Mouse (Mus musculus) kidney, postnatal 0 days (tissue): Measurements from ENCODE around the gene Lcp1. TPM values are rescaled to one million over a fixed set of nuclear protein-coding genes. Genes with fewer than 3 reads are reported as not detected.

Experiments
- ATAC-seq: fragments of 200-750 bp; cut with Nextera tagmentation; replicated peaks from 2 replicates; pipeline ENCODE4 v1.8.0; 2017; ENCODE audit warnings: low read depth, moderate number of reproducible peaks, moderate TSS enrichment, moderate library complexity; ENCODE audit not compliant: low FRiP score
- DNase-seq: peaks from one replicate; pipeline ENCODE4 v3.0.0-alpha.2; 2016; ENCODE audit warnings: low spot score
- H3K27ac ChIP-seq: fragments of 300-500 bp; sonication (generic); 2 replicates; pipeline ENCODE4 v1.5.1; 2014; ENCODE audit warnings: mild to moderate bottlenecking
- H3K27me3 ChIP-seq: fragments of 300-500 bp; sonication (generic); 2 replicates; pipeline ENCODE4 v1.6.1; 2014; ENCODE audit warnings: low read length, mixed read lengths; ENCODE audit not compliant: insufficient read depth
- H3K36me3 ChIP-seq: fragments of 300-500 bp; sonication (generic); 2 replicates; pipeline ENCODE4 v1.6.1; 2014; ENCODE audit warnings: low read length, mixed read lengths; ENCODE audit not compliant: insufficient read depth
- H3K4me1 ChIP-seq: fragments of 300-500 bp; sonication (generic); replicated peaks from 2 replicates; pipeline ENCODE4 v1.6.1; 2014; ENCODE audit warnings: antibody characterized with exemption, low read length, mixed read lengths; ENCODE audit not compliant: insufficient read depth
- H3K4me2 ChIP-seq: fragments of 300-500 bp; sonication (generic); 2 replicates; pipeline ENCODE4 v1.6.1; 2014; ENCODE audit warnings: mild to moderate bottlenecking, low read length, moderate library complexity, mixed read lengths
- H3K4me3 ChIP-seq: fragments of 300-500 bp; sonication (generic); replicated peaks from 2 replicates; pipeline ENCODE4 v1.5.1; 2014; ENCODE audit warnings: low read depth, low read length
- H3K9ac ChIP-seq: fragments of 300-500 bp; sonication (generic); 2 replicates; pipeline ENCODE4 v1.6.1; 2014; ENCODE audit warnings: low read depth, low read length
- H3K9me3 ChIP-seq: fragments of 300-500 bp; sonication (generic); replicated peaks from 2 replicates; pipeline ENCODE4 v1.6.1; 2016; ENCODE audit warnings: low read length, inconsistent platforms, mixed read lengths
- CTCF ChIP-seq: IDR thresholded peaks from 2 replicates; pipeline ENCODE4 v1.5.1; 2016; ENCODE audit warnings: antibody characterized with exemption, low read depth, mild to moderate bottlenecking, moderate library complexity
- WGBS: fragments of 180-500 bp; shearing (Covaris S2); extraction: QIAGEN DNeasy Blood & Tissue Kit; methylation state at CpG from one replicate; pipeline ENCODE4 v1.1.7; 2014; 5-methylcytosine and 5-hydroxymethylcytosine counted together
- microRNA-seq: library from miRNA; unstranded; fragments of <30 nt; microRNA quantifications from one replicate; pipeline ENCODE4, GENCODE M21; 2016
- polyA plus RNA-seq: library from polyadenylated mRNA; unstranded; fragments of >200 nt; fragmentation: Nextera tagmentation; extraction: Ambion mirVana; gene quantifications from 2 replicates; pipeline ENCODE4 v1.2.1, GENCODE M21; 2015

The Lcp1 gene
- polyA plus RNA-seq, 1 experiment from 2014 or later, result 14.1 TPM

GRCm38 (mm10) chr14:75246024-75247000, 115.4 kb downstream of the Lcp1 start:
- no peak for DNase-seq
- no peak for ATAC-seq
- WGBS, result 77% methylated on average over 11 of the region's 11 CpGs

GRCm38 (mm10) chr14:75250432-75250831, 119.5 kb downstream of the Lcp1 start:
- no peaks in the 10 kb centered on the region for H3K4me1 ChIP-seq
- no peak overlapping the region for H3K27ac ChIP-seq
- H3K27me3 ChIP-seq, result no peaks in the 10 kb centered on the region
- H3K4me3 ChIP-seq, result no peak overlapping the region
- no peak for DNase-seq
- H3K9ac ChIP-seq, result no peak overlapping the region
- TF ChIP-seq CTCF, result no peak
- no peak for ATAC-seq
- H3K4me2 ChIP-seq, result no peak overlapping the region
- H3K36me3 ChIP-seq, result no peaks in the 10 kb centered on the region
- WGBS, result 88% methylated on average over 3 of the region's 3 CpGs
- no peaks in the 10 kb centered on the region for H3K9me3 ChIP-seq

More at GRCm38 (mm10) chr14:75246024-75247000, 115.4 kb downstream of the Lcp1 start:
- Histone ChIP-seq H3K9me3 (no peaks in the 10 kb centered on the region), H3K36me3 (no peaks in the 10 kb centered on the region), H3K9ac (no peak overlapping the region), H3K4me3 (no peak overlapping the region), H3K4me2 (no peak overlapping the region), H3K27ac (no peak overlapping the region), H3K27me3 (no peaks in the 10 kb centered on the region), H3K4me1 (no peaks in the 10 kb centered on the region)
- no peak for TF ChIP-seq CTCF

- Histone ChIP-seq H3K4me2 (no peak overlapping the region), H3K27ac (no peak overlapping the region), H3K4me3 (no peak overlapping the region), H3K9ac (no peak overlapping the region), H3K9me3 (no peaks in the 10 kb centered on the region), H3K36me3 (no peaks in the 10 kb centered on the region), H3K4me1 (no peaks in the 10 kb centered on the region), H3K27me3 (no peaks in the 10 kb centered on the region)
- TF ChIP-seq CTCF, result peak; percentile 54
- DNase-seq, result peak; percentile 12
- ATAC-seq, result no peak; the same call in 1 of the 2 replicates
- 44% methylated on average over 5 of the region's 5 CpGs for WGBS
Measured at GRCm38 (mm10) chr14:75256521-75256920, 125.6 kb downstream of the Lcp1 start.

DNA sequence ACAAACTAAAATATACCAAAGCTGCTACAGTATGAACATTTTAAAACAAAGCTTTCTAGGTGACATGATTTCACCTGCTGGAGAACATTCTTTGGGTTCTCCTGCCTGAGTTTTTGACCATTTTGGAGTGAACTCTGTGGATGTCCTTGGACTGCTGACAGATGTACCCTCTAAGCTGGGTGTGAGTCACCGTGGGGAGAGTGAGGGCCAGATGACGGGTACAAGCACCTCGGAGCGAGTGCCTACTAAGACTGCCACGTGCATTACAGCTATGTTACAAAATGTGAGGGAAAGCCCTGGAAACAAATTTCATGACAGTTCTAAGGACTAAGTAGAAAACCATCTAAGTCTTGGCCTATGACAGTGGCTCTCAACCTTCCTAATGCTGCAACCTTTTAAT, 138.6 kb downstream of the Lcp1 start:
- Histone ChIP-seq H3K4me1 (no peaks in the 10 kb centered on the region), H3K4me3 (no peak overlapping the region), H3K9me3 (no peaks in the 10 kb centered on the region), H3K9ac (no peak overlapping the region), H3K27ac (no peak overlapping the region), H3K27me3 (no peaks in the 10 kb centered on the region), H3K4me2 (no peak overlapping the region), H3K36me3 (no peaks in the 10 kb centered on the region)
- no peak for TF ChIP-seq CTCF
- DNase-seq (no peak), ATAC-seq (no peak)
- 92% methylated on average over 5 of the region's 5 CpGs for WGBS

GRCm38 (mm10) chr14:75279716-75280115, 148.8 kb downstream of the Lcp1 start:
- DNase-seq (no peak), ATAC-seq (no peak)
- 0 out of 2 replicates have a peak overlapping the region, but pooled peaks have one; percentile 15 for H3K4me2 ChIP-seq
- WGBS, result 75% methylated on average over 6 of the region's 6 CpGs
- H3K4me1 ChIP-seq, result no peaks in the 10 kb centered on the region; the same call in 1 of the 2 replicates
- TF ChIP-seq CTCF, result no peak
- no peak overlapping the region for H3K9ac ChIP-seq
- no peak overlapping the region for H3K4me3 ChIP-seq
- H3K27me3 ChIP-seq, result no peaks in the 10 kb centered on the region
- no peak overlapping the region for H3K27ac ChIP-seq
- no peaks in the 10 kb centered on the region for H3K36me3 ChIP-seq
- no peaks in the 10 kb centered on the region for H3K9me3 ChIP-seq

DNA sequence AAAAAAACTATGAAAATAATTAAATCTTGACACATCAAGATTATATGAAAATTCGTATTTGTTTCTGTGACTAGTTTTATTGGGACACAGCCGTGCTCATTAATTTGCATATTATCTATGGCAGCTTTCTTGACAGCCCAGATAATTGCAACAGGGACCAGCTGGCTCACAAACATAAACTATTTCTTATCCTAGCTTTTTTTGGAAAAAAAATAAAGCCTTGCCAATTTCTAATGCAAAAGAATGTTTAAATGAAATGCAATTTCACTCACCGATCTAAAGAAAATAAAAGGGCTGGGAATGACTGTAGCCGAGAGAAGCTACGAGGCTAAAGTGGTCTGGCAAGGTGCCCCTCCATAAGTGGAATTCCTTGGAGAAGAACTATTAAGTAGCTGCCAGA, 149.5 kb downstream of the Lcp1 start:
- Histone ChIP-seq H3K9ac (no peak overlapping the region), H3K9me3 (no peaks in the 10 kb centered on the region), H3K4me2 (no peak overlapping the region), H3K27ac (no peak overlapping the region), H3K27me3 (no peaks in the 10 kb centered on the region), H3K36me3 (no peaks in the 10 kb centered on the region), H3K4me1 (no peaks in the 10 kb centered on the region; the same call in 1 of the 2 replicates), H3K4me3 (no peak overlapping the region)
- DNase-seq, result peak; percentile 70
- TF ChIP-seq CTCF, result no peak
- 43% methylated on average over 5 of the region's 5 CpGs for WGBS
- ATAC-seq, result no peak

Small RNA genes within 50 kb of the gene (microRNA-seq; reads per million reads assigned to microRNA genes)
- not detected for gene Gm44482

Other genes with a start within 250 kb of the Lcp1 start
- 16.1 and 16.3 TPM in 2 replicates for gene Lrch1, start 183.2 kb upstream of the Lcp1 start, polyA plus RNA-seq
- 0.22 and 0.45 TPM in 2 replicates for gene Rubcnl, start 115.1 kb upstream of the Lcp1 start, polyA plus RNA-seq
- not detected in 2 replicates for gene Lrrc63, start 220 bp upstream of the Lcp1 start, polyA plus RNA-seq
- 23.6 and 26.3 TPM in 2 replicates for gene Cpb2, start 111.2 kb downstream of the Lcp1 start, polyA plus RNA-seq
- 27.1 and 28.0 TPM in 2 replicates for gene Zc3h13, start 153.3 kb downstream of the Lcp1 start, polyA plus RNA-seq